Mouse (Mus musculus) limb, embryonic 13.5 days (tissue): ENCODE data around the gene Zfp326. TPM values are rescaled to one million over a fixed set of nuclear protein-coding genes. Genes with fewer than 3 reads are reported as not detected.
A peak's percentile ranks its signal among the peaks of the same experiment; 100 is the strongest.

Experiments
- ATAC-seq: fragments of 200-750 bp; cut with Nextera tagmentation; 2 replicates; pipeline ENCODE4 v1.8.0; 2017; ENCODE audit warnings: low read depth, moderate number of reproducible peaks, moderate TSS enrichment; ENCODE audit not compliant: low FRiP score
- H3K27ac ChIP-seq: fragments of 300-500 bp; sonication (generic); 2 replicates; pipeline ENCODE4 v1.5.1; 2015; ENCODE audit warnings: inconsistent platforms, mild to moderate bottlenecking, moderate library complexity
- H3K27me3 ChIP-seq: fragments of 300-500 bp; sonication (generic); 2 replicates; pipeline ENCODE4 v1.6.1; 2015; ENCODE audit warnings: mild to moderate bottlenecking, inconsistent platforms
- H3K36me3 ChIP-seq: fragments of 300-500 bp; sonication (generic); 2 replicates; pipeline ENCODE4 v1.6.1; 2015; ENCODE audit warnings: inconsistent platforms, mild to moderate bottlenecking, moderate library complexity
- H3K4me1 ChIP-seq: fragments of 300-500 bp; sonication (generic); 2 replicates; pipeline ENCODE4 v1.6.1; 2015; ENCODE audit warnings: inconsistent platforms
- H3K4me2 ChIP-seq: fragments of 300-500 bp; sonication (generic); replicated peaks from 2 replicates; pipeline ENCODE4 v1.6.1; 2015; ENCODE audit warnings: inconsistent platforms, mild to moderate bottlenecking, moderate library complexity
- H3K4me3 ChIP-seq: fragments of 300-500 bp; sonication (generic); 2 replicates; pipeline ENCODE4 v1.5.1; 2015; ENCODE audit warnings: moderate library complexity, mild to moderate bottlenecking, inconsistent platforms
- H3K9ac ChIP-seq: fragments of 300-500 bp; sonication (generic); 2 replicates; pipeline ENCODE4 v1.6.1; 2015; ENCODE audit warnings: mild to moderate bottlenecking, inconsistent platforms
- H3K9me3 ChIP-seq: fragments of 300-500 bp; sonication (generic); 2 replicates; pipeline ENCODE4 v1.6.1; 2016; ENCODE audit warnings: inconsistent platforms
- WGBS: fragments of 180-500 bp; shearing (Covaris S2); methylation state at CpG from one replicate; pipeline ENCODE4 v1.1.7; 2015; 5-methylcytosine and 5-hydroxymethylcytosine counted together
- polyA plus RNA-seq: library from polyadenylated mRNA; unstranded; fragments of >200 nt; fragmentation: Nextera tagmentation; extraction: Ambion mirVana; gene quantifications from 2 replicates; pipeline ENCODE4 v1.2.1, GENCODE M21; 2015

The Zfp326 gene
- polyA plus RNA-seq, 1 experiment from 2014 or later = 62.8 TPM

DNA sequence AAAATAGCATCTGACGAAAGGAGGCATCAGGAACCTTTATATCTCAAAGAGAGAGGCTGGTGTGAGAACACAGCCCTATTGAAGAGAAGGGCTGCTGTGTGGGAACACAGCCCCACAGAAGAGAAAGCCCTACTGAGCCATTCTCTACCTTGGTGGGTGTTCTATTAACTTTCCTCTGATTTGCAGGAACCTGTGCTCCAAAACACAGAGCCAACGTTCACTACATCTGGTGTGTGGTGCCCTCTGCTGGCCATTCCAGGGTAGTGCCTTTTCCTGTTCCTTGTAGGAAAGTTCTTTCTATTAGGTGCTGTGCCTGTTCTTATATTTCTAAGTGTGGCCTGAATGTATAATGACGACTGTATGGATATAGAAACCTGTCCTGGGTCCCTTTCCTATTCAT, 7.8 kb upstream of the Zfp326 start:
- Histone ChIP-seq H3K9ac (no peak overlapping the region), H3K9me3 (no peaks in the 10 kb centered on the region), H3K27ac (no peak overlapping the region), H3K4me2 (no peak overlapping the region), H3K27me3 (0 out of 2 replicates have a peak, but pooled peaks cover 3% of the 10 kb centered on the region), H3K4me3 (no peak overlapping the region), H3K4me1 (peaks cover 29% of the 10 kb centered on the region), H3K36me3 (no peaks in the 10 kb centered on the region)
- WGBS = 24% methylated on average over 3 of the region's 3 CpGs
- peak; percentile 83 for ATAC-seq

GRCm38 (mm10) chr5:105869739-105870138, 6.6 kb upstream of the Zfp326 start:
- ATAC-seq = no peak
- peaks cover 29% of the 10 kb centered on the region for H3K4me1 ChIP-seq
- H3K4me2 ChIP-seq = no peak overlapping the region
- no peak overlapping the region for H3K4me3 ChIP-seq
- 0 out of 2 replicates have a peak, but pooled peaks cover 3% of the 10 kb centered on the region for H3K27me3 ChIP-seq
- no peak overlapping the region for H3K9ac ChIP-seq
- 88% methylated on average over 7 of the region's 7 CpGs for whole genome bisulfite sequencing
- H3K9me3 ChIP-seq = no peaks in the 10 kb centered on the region
- no peaks in the 10 kb centered on the region for H3K36me3 ChIP-seq
- H3K27ac ChIP-seq = no peak overlapping the region

- no peak overlapping the region for H3K9ac ChIP-seq
- H3K4me2 ChIP-seq = no peak overlapping the region
- peaks cover 36% of the 10 kb centered on the region for H3K4me1 ChIP-seq
- WGBS = 76% methylated on average over 3 of the region's 3 CpGs
- H3K27ac ChIP-seq = no peak overlapping the region
- ATAC-seq = no peak
- H3K4me3 ChIP-seq = no peak overlapping the region
- no peaks in the 10 kb centered on the region for H3K36me3 ChIP-seq
- H3K9me3 ChIP-seq = no peaks in the 10 kb centered on the region
- H3K27me3 ChIP-seq = 0 out of 2 replicates have a peak, but pooled peaks cover 3% of the 10 kb centered on the region
Observed at GRCm38 (mm10) chr5:105871140-105871539, 5.2 kb upstream of the Zfp326 start.

DNA sequence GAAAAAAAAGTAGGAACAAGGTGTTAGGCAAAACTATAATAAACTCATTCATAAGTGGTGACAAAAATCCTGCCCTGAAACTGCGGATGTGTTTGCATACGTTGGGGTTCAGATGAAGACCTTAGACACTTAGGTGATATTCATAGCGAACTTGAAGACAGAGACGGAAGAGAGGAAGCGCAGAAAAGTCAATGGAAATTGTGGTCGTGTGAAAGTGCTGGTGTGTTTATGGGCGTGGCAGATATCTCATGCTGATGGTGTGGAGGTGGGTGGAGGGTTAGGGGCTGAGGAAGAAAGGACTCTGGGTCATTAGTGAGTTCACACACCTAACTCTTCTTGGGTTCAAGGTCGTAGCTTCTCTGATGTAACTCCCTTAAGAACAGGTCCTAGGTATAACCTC, 4.2 kb upstream of the Zfp326 start:
- Histone ChIP-seq H3K9ac (no peak overlapping the region), H3K4me2 (no peak overlapping the region), H3K36me3 (no peaks in the 10 kb centered on the region), H3K9me3 (no peaks in the 10 kb centered on the region), H3K4me1 (peaks cover 28% of the 10 kb centered on the region), H3K27me3 (0 out of 2 replicates have a peak, but pooled peaks cover 3% of the 10 kb centered on the region), H3K4me3 (no peak overlapping the region), H3K27ac (no peak overlapping the region)
- no peak for ATAC-seq
- 76% methylated on average over 8 of the region's 8 CpGs for WGBS

GRCm38 (mm10) chr5:105872916-105873315, 3.4 kb upstream of the Zfp326 start:
- H3K36me3 ChIP-seq = no peaks in the 10 kb centered on the region
- no peak overlapping the region for H3K27ac ChIP-seq
- 53% methylated on average over 7 of the region's 7 CpGs for WGBS
- no peak for ATAC-seq
- no peak overlapping the region for H3K4me2 ChIP-seq
- H3K9me3 ChIP-seq = no peaks in the 10 kb centered on the region
- peaks cover 27% of the 10 kb centered on the region for H3K4me1 ChIP-seq
- no peak overlapping the region for H3K4me3 ChIP-seq
- no peak overlapping the region for H3K9ac ChIP-seq
- 0 out of 2 replicates have a peak, but pooled peaks cover 3% of the 10 kb centered on the region for H3K27me3 ChIP-seq

- Histone ChIP-seq H3K9me3 (no peaks in the 10 kb centered on the region), H3K4me3 (no peak overlapping the region), H3K27ac (no peak overlapping the region), H3K9ac (no peak overlapping the region), H3K27me3 (0 out of 2 replicates have a peak, but pooled peaks cover 3% of the 10 kb centered on the region), H3K4me1 (peaks cover 29% of the 10 kb centered on the region), H3K4me2 (no peak overlapping the region), H3K36me3 (no peaks in the 10 kb centered on the region)
- ATAC-seq = no peak
- WGBS = 63% methylated on average over 3 of the region's 3 CpGs
Observed at GRCm38 (mm10) chr5:105873774-105874173, 2.6 kb upstream of the Zfp326 start.

DNA sequence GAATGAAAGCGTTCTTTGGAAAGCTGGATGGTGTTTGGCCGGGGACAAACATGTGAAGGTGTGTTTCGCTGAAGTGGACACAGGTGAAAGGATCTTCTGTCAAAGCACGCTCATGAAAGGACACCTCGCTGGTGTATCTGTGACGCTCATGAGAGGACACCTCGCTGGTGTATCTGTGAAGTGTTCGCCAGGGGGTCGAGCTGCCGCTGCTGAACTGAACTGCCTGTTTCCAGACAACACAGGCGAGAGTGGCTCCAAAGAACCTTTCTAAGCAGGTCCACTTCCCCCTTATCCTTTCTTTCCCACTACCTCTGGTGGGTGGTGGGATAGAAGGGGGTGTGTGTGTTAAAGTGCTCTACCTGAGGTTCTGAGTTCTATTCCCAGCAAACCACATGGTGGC, 1.9 kb upstream of the Zfp326 start:
- 94% methylated on average over 11 of the region's 11 CpGs for WGBS

GRCm38 (mm10) chr5:105876925-105877774, 785 bp downstream of the Zfp326 start:
- Histone ChIP-seq H3K9me3 (no peaks in the 10 kb centered on the region), H3K9ac (peak overlapping the region; percentile 97), H3K4me3 (peak overlapping the region; percentile 74), H3K27me3 (no peaks in the 10 kb centered on the region), H3K27ac (peak overlapping the region; percentile 82), H3K4me1 (peaks cover 39% of the 10 kb centered on the region), H3K4me2 (peak overlapping the region; percentile 76), H3K36me3 (peaks cover 12% of the 10 kb centered on the region)
- ATAC-seq = no peak
- under 1% methylated on average over 46 of the region's 46 CpGs for WGBS

More for the DNA sequence above, 1.9 kb upstream of the Zfp326 start:
- 0 out of 2 replicates have a peak, but pooled peaks cover 3% of the 10 kb centered on the region for H3K27me3 ChIP-seq
- H3K4me2 ChIP-seq = no peak overlapping the region
- H3K9me3 ChIP-seq = no peaks in the 10 kb centered on the region
- H3K9ac ChIP-seq = no peak overlapping the region
- no peak for ATAC-seq
- H3K36me3 ChIP-seq = peaks cover under 1% of the 10 kb centered on the region; the same call in 1 of the 2 replicates
- H3K4me3 ChIP-seq = no peak overlapping the region
- H3K4me1 ChIP-seq = peaks cover 34% of the 10 kb centered on the region
- no peak overlapping the region for H3K27ac ChIP-seq

DNA sequence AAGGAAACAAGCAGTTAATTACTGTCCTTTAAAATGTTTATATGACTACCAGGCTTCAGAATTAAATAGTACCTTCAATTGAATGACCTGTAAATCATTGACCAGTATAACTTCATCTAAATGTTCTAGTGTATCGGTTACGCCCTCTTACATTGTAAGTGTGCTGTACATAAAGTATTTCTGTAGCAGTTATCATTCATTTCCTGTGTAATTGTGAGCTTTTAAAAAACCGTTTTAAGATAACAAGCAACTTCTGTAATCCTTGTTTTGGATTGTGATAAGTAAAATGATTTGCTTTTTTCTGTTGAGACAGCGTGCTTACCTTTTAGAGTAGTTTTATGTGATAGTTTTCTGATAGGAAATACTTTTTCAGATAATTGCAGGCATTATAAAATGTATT, 11.0 kb downstream of the Zfp326 start:
- no peak overlapping the region for H3K4me2 ChIP-seq
- H3K27ac ChIP-seq = no peak overlapping the region
- no peak overlapping the region for H3K4me3 ChIP-seq
- 87% methylated on average over 4 of the region's 4 CpGs for WGBS
- H3K9me3 ChIP-seq = no peaks in the 10 kb centered on the region
- peaks cover 5% of the 10 kb centered on the region for H3K4me1 ChIP-seq
- no peak for ATAC-seq
- H3K36me3 ChIP-seq = peaks cover 40% of the 10 kb centered on the region
- no peaks in the 10 kb centered on the region for H3K27me3 ChIP-seq
- H3K9ac ChIP-seq = no peak overlapping the region

DNA sequence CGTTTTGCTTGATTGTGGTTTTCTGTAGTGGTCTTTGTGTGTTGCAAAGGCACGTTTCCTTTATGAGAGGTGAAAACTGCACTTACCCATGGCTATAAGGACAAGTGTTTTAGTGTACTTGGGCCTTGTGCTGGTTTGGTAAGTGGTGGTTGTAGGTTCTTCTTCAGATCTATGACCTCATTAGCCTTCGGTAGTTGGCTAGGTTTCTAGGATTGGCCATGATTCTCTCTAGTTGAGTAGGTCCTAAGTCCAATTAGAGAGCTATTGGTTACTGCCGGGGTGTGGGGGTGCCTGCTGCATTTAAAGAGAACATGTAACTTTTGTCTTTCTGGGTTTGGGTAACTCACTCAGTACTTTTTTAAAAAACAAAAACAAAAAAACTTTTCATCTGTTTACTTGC, 21.8 kb downstream of the Zfp326 start:
- H3K9me3 ChIP-seq = no peaks in the 10 kb centered on the region
- ATAC-seq = no peak
- no peaks in the 10 kb centered on the region for H3K4me1 ChIP-seq
- WGBS = 91% methylated on average over 4 of the region's 4 CpGs
- H3K27me3 ChIP-seq = no peaks in the 10 kb centered on the region
- no peak overlapping the region for H3K4me3 ChIP-seq
- no peak overlapping the region for H3K9ac ChIP-seq
- no peak overlapping the region for H3K4me2 ChIP-seq
- H3K36me3 ChIP-seq = peaks cover 60% of the 10 kb centered on the region
- H3K27ac ChIP-seq = no peak overlapping the region

DNA sequence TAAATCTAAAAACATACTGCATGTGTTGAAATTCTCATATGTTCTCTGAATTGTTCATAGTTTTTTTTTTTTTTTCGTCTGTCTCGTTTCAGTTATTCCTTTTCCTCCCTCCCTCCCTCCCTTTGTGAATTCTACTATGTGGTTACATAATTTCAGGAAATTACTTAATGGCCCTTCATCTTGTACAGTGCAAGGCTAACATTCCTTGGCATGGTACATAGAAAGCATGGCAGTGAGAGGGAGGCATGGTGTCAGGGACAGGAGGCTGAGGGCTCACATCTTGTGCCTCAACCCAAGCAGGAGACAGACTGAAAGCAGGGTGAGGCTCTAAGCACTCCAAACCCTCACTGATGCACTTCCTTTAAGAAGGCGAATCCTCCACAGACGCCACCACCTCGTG, 32.8 kb downstream of the Zfp326 start:
- Histone ChIP-seq H3K4me2 (no peak overlapping the region), H3K4me3 (no peak overlapping the region), H3K27me3 (no peaks in the 10 kb centered on the region), H3K36me3 (peaks cover 78% of the 10 kb centered on the region), H3K9ac (no peak overlapping the region), H3K4me1 (no peaks in the 10 kb centered on the region), H3K9me3 (no peaks in the 10 kb centered on the region), H3K27ac (no peak overlapping the region)
- WGBS = 81% methylated on average over 5 of the region's 5 CpGs
- no peak for ATAC-seq

DNA sequence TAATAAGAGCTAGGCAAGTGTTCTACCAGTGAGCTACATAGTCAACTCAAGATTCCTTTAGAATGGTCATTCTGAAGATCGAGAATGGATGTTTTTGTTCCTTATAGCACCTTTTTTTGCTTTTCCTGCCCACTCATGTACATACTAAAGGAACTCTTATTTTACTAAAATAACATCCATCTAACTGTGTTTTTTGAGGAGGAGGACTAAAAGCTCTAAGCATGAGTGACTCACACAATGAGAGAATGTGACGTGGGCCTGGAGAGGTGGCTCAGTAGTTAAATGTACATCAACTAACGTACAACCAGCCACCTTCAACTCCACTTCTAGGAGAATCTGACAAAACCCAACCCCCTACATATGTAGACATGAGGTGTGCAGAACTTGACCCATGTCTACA, 33.3 kb downstream of the Zfp326 start:
- ATAC-seq = no peak
- Histone ChIP-seq H3K4me2 (no peak overlapping the region), H3K4me3 (no peak overlapping the region), H3K4me1 (no peaks in the 10 kb centered on the region), H3K36me3 (peaks cover 78% of the 10 kb centered on the region), H3K9ac (no peak overlapping the region), H3K27ac (no peak overlapping the region), H3K27me3 (no peaks in the 10 kb centered on the region), H3K9me3 (no peaks in the 10 kb centered on the region)
- 91% methylated on average over 3 of the region's 3 CpGs for WGBS
